Comparison of ENCODE assay signal across 11 mouse cellular contexts in genomic region chr5:4812036-4812729, GRCm38 (mm10). TPM values are rescaled to one million over a fixed set of nuclear protein-coding genes. Genes with fewer than 3 reads are reported as not detected.
DNase-seq lines count a peak whose midpoint lies in the region; ATAC-seq and TF ChIP-seq lines count a peak whose summit lies in the region.
"Had no signal": no experiment of that assay in that cellular context is flagged by ENCODE, and none has a peak within 500 bp of the region (broad histone marks: within the 10 kb centered on the region; RNA-seq: fewer than 3 reads in every experiment).

No protein-coding gene starts in this region.

- no peak for TF ChIP-seq CTCF in brain, embryonic 14.5 days (IDR thresholded peaks at IDR 0.05; ENCODE audit: borderline replicate concordance, extremely low read depth, insufficient read depth, insufficient read length)

- no peaks in the 10 kb centered on the region for H3K9me3 ChIP-seq in hindbrain, embryonic 12.5 days (replicated peaks)
- no peaks in the 10 kb centered on the region for H3K9me3 ChIP-seq in midbrain, embryonic 15.5 days

- ATAC-seq in hindbrain, embryonic 12.5 days (ENCODE audit: low FRiP score) = peak; percentile 86
- peak; percentile 92 for ATAC-seq in midbrain, embryonic 15.5 days (replicated peaks)
- ATAC-seq: liver, postnatal 0 days had no signal

- no peak overlapping the region for H3K9ac ChIP-seq in hindbrain, embryonic 12.5 days
- no peak overlapping the region for H3K9ac ChIP-seq in midbrain, embryonic 15.5 days
- H3K9ac ChIP-seq: liver, postnatal 0 days had no signal

- DNase-seq in MN1 (ENCODE audit: low spot score) = peak; percentile 38
- peak; percentile 95 for DNase-seq in brain, embryonic 14.5 days (ENCODE audit: low read depth)
- DNase-seq in adrenal gland, postnatal 10 days = no peak
- no peak for DNase-seq in B cell, adult 2 months
- DNase-seq in lung, postnatal 4 days = no peak
- DNase-seq: gastrocnemius, postnatal 14 days; heart, postnatal 10 days; kidney, adult 9 months; liver, postnatal 0 days had no signal

- peak overlapping the region; percentile 46; the same call in 1 of the 2 replicates for H3K27ac ChIP-seq in hindbrain, embryonic 12.5 days
- peak overlapping the region; percentile 79 for H3K27ac ChIP-seq in midbrain, embryonic 15.5 days

- H3K27me3 ChIP-seq in hindbrain, embryonic 12.5 days = no peaks in the 10 kb centered on the region; the same call in 1 of the 2 replicates
- H3K27me3 ChIP-seq in midbrain, embryonic 15.5 days (replicated peaks) = no peaks in the 10 kb centered on the region

- H3K4me3 ChIP-seq in hindbrain, embryonic 12.5 days = no peak overlapping the region
- no peak overlapping the region for H3K4me3 ChIP-seq in midbrain, embryonic 15.5 days

- 40% methylated on average over 13 of the region's 13 CpGs for WGBS in hindbrain, embryonic 12.5 days
- 18% methylated on average over 13 of the region's 13 CpGs for WGBS in midbrain, embryonic 15.5 days

- no peaks in the 10 kb centered on the region for H3K36me3 ChIP-seq in hindbrain, embryonic 12.5 days
- no peaks in the 10 kb centered on the region for H3K36me3 ChIP-seq in midbrain, embryonic 15.5 days (replicated peaks)

- no peak for TF ChIP-seq POLR2A in brain, embryonic 14.5 days (IDR thresholded peaks at IDR 0.05; ENCODE audit: borderline replicate concordance, extremely low read depth, insufficient read depth, insufficient read length, poor library complexity, severe bottlenecking)

- H3K4me1 ChIP-seq in hindbrain, embryonic 12.5 days = peaks cover 8% of the 10 kb centered on the region
- peaks cover 10% of the 10 kb centered on the region for H3K4me1 ChIP-seq in midbrain, embryonic 15.5 days

- no peak overlapping the region for H3K4me2 ChIP-seq in hindbrain, embryonic 12.5 days (replicated peaks)
- H3K4me2 ChIP-seq in midbrain, embryonic 15.5 days = peak overlapping the region; percentile 32

RNA-seq across cellular contexts. Expression of gene Fzd1, which starts 54.3 kb away (rescaled TPM):
- 52.8 and 55.7 TPM in 2 replicates for polyA plus RNA-seq in brain, embryonic 14.5 days (2012; rRNA removed)
- 35.0 and 36.0 TPM in 2 replicates for polyA plus RNA-seq in hindbrain, embryonic 12.5 days (2016; fragmentation: Nextera tagmentation; extraction: Ambion mirVana)
- 33.2 and 38.9 TPM in 2 replicates for polyA plus RNA-seq in midbrain, embryonic 15.5 days (2015; fragmentation: Nextera tagmentation; extraction: Ambion mirVana)
- total RNA-seq in adrenal gland, postnatal 10 days (2021) = 10 to 100 TPM; 17.5 to 20.9 TPM

Comparison
In these comparisons a context has a peak if more than half of its experiments do, and no peak if none do; other contexts are left out.
1. DNase-seq: peak in MN1 (single experiment) and brain, embryonic 14.5 days (single experiment); none in adrenal gland, postnatal 10 days (single experiment), B cell, adult 2 months (0 of 2) and lung, postnatal 4 days (0 of 2).